Mouse (Mus musculus) embryonic facial prominence, embryonic 10.5 days (tissue): ENCODE data around the gene Tomm40. TPM values are rescaled to one million over a fixed set of nuclear protein-coding genes. Genes with fewer than 3 reads are reported as not detected.

ENCODE experiments used
- DNase-seq: peaks from one replicate; pipeline ENCODE4 v3.0.0-alpha.2; 2017; ENCODE audit warnings: low spot score
- H3K27ac ChIP-seq: fragments of 300-500 bp; sonication (generic); replicated peaks from 2 replicates; pipeline ENCODE4 v1.5.1; 2016; ENCODE audit warnings: mild to moderate bottlenecking
- H3K27me3 ChIP-seq: fragments of 300-500 bp; sonication (generic); replicated peaks from 2 replicates; pipeline ENCODE4 v1.6.1; 2016; ENCODE audit warnings: low read depth, mild to moderate bottlenecking; ENCODE audit not compliant: poor library complexity, severe bottlenecking
- H3K36me3 ChIP-seq: fragments of 300-500 bp; sonication (generic); replicated peaks from 2 replicates; pipeline ENCODE4 v1.6.1; 2016; ENCODE audit warnings: mild to moderate bottlenecking, moderate library complexity
- H3K4me1 ChIP-seq: fragments of 300-500 bp; sonication (generic); 2 replicates; pipeline ENCODE4 v1.6.1; 2016
- H3K4me3 ChIP-seq: fragments of 300-500 bp; sonication (generic); 2 replicates; pipeline ENCODE4 v1.5.1; 2016; ENCODE audit warnings: mild to moderate bottlenecking, moderate library complexity
- H3K9me3 ChIP-seq: fragments of 300-500 bp; sonication (generic); 2 replicates; pipeline ENCODE4 v1.6.1; 2016; ENCODE audit warnings: mild to moderate bottlenecking
- WGBS: fragments of 180-500 bp; shearing (Covaris S2); methylation state at CpG from one replicate; pipeline ENCODE4 v1.1.7; 2016; 5-methylcytosine and 5-hydroxymethylcytosine counted together
- polyA plus RNA-seq: library from polyadenylated mRNA; unstranded; fragments of >200 nt; fragmentation: Nextera tagmentation; extraction: Ambion mirVana; gene quantifications from 2 replicates; pipeline ENCODE4 v1.2.1, GENCODE M21; 2016

The Tomm40 gene
- polyA plus RNA-seq, 1 experiment from 2014 or later = 216 TPM

DNA sequence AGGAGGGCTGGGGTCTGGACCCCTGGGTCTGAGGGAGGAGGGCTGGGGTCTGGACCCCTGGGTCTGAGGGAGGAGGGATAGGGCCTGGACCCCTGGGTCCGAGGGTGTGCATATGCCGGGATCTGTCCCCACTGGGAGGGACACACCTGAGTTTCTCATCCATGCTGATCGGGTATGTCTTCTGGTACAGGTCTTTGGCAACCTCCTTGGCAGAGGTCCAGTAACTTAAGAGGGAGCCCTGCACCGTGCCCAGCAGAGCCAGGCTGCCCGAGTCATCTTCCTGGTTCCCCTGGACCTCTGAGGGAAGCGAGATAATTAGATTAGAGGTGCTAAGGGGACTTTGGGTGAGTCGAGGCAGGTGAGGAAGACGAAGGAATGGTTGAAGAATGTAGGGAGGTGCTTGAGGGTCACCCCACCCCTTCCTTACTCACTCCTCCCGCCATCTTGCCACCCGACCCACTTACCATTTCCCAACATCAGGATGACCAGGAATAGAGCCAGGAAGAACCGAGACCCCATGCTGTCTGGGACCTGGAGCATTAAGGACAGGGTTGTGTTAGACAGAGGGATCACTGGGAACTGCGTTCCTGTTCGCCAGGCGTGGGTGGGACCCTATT is 42.0 kb downstream of the Tomm40 start:
- 67% methylated on average over 14 of the region's 14 CpGs for WGBS
- H3K27me3 ChIP-seq = no peaks in the 10 kb centered on the region
- no peak for DNase-seq
- peaks cover 9% of the 10 kb centered on the region for H3K4me1 ChIP-seq
- no peak overlapping the region for H3K27ac ChIP-seq
- no peak overlapping the region for H3K4me3 ChIP-seq
- H3K9me3 ChIP-seq = no peaks in the 10 kb centered on the region
- H3K36me3 ChIP-seq = no peaks in the 10 kb centered on the region

DNA sequence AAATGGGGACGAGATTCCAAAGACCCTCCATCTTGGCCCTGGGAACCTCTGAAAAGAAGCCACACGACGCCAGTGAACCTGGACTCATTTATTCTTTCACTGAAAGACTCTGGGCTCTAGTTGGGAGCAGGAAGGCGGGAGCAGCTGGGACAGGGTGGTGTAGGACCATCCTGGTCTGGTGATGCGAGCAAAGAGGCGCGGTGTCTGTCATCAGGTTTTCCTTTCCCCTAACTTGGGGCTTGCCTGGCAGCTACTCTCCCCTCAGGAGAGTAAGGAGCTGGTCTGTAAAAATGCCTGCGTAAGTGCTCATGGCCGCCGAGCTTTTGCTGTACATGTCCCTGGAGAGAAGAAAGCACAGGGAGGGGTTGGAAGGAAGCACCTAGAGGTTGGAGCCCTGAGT is 43.7 kb downstream of the Tomm40 start:
- no peak for DNase-seq
- H3K27me3 ChIP-seq = no peaks in the 10 kb centered on the region

DNA sequence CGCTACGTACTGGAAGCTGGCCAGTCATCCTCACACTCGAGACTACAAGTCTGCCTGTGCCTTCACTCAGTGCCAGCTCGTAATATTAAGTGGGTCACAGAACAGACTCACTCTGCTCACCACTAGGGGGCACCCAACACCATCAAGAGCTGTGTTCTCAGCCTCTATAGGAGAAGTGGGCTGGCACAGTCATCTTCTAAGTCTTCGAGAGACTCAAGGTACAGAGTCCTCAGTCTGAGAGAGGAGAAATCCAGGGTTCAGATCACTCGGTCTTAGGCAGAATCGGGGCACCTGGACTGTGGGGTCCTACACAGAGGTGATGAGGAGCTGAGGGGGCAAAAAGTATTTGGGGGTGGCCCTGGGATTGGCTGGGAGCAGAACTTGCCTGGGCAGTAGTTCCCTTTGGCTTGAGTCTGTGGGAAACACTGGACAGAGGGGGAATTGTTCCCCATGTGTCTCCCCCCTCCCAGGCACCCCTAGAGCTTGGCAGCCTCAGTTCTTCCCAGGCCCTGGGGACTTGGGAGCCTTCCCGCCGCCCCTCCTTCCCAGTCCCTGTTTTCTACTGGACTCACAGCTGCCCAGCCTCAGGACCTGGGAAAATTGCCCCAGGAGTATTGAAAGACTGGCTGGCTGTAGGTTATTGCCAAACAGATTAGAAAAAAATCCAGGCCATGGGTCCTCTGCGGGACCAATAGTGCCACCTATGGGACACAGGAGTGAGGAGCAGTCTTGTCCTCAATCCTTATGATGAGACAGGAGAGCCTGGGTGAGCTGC is 46.1 kb downstream of the Tomm40 start:
- H3K4me1 ChIP-seq = peaks cover 18% of the 10 kb centered on the region
- peak; percentile 90 for DNase-seq
- no peaks in the 10 kb centered on the region for H3K9me3 ChIP-seq
- H3K4me3 ChIP-seq = peak overlapping the region; percentile 40
- peak overlapping the region; percentile 76 for H3K27ac ChIP-seq
- H3K36me3 ChIP-seq = no peaks in the 10 kb centered on the region
- WGBS = 10% methylated on average over 10 of the region's 10 CpGs
- H3K27me3 ChIP-seq = no peaks in the 10 kb centered on the region

More for the DNA sequence above, 43.7 kb downstream of the Tomm40 start:
- H3K4me3 ChIP-seq = no peak overlapping the region
- 70% methylated on average over 10 of the region's 10 CpGs for WGBS
- H3K4me1 ChIP-seq = peaks cover 9% of the 10 kb centered on the region
- no peak overlapping the region for H3K27ac ChIP-seq
- no peaks in the 10 kb centered on the region for H3K36me3 ChIP-seq
- H3K9me3 ChIP-seq = no peaks in the 10 kb centered on the region

DNA sequence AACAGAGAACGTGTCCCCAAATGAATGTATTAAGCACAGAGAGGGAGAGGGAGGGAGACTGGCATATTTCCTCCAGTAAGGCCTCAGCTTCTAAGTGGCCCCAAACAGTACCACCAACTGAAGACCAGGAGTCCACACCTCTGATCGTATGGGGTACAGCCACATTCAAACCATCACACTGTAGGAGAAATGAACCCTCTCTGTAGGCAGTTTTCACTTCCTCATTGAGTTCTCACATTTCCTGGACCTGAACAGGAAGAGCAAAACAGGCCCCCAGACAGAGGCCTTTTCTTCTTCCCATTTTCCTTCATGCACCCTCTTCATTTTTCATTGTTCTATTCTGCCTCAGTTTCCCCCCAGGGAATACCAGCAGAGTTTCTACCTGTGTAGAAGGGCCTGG is 47.8 kb downstream of the Tomm40 start:
- no peak for DNase-seq
- no peak overlapping the region for H3K4me3 ChIP-seq
- H3K4me1 ChIP-seq = peaks cover 27% of the 10 kb centered on the region
- H3K27ac ChIP-seq = no peak overlapping the region
- 80% methylated on average over 2 of the region's 2 CpGs for WGBS
- H3K9me3 ChIP-seq = no peaks in the 10 kb centered on the region
- H3K27me3 ChIP-seq = no peaks in the 10 kb centered on the region
- H3K36me3 ChIP-seq = peaks cover 6% of the 10 kb centered on the region

DNA sequence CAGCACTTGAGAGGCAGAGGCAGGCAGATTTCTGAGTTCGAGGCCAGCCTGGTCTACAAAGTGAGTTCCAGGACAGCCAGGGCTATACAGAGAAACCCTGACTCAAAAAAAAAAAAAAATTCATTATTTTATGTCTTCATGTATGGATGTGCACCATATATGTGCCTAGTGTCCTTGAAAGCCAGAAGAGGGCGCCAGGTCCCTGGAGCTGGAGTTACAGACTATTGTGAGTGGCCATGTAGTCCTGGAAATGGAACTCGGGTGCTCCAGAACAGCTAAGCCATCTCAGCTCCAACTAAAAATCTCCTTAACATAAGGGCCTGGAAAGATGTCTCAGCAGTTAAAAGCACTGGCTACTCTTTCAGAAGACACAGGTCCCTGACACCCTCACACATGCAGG is 48.5 kb downstream of the Tomm40 start:
- Histone ChIP-seq H3K4me3 (no peak overlapping the region), H3K27ac (no peak overlapping the region), H3K36me3 (peaks cover 13% of the 10 kb centered on the region), H3K4me1 (peaks cover 27% of the 10 kb centered on the region), H3K27me3 (no peaks in the 10 kb centered on the region), H3K9me3 (no peaks in the 10 kb centered on the region)
- WGBS = 70% methylated on average over 3 of the region's 3 CpGs
- no peak for DNase-seq

DNA sequence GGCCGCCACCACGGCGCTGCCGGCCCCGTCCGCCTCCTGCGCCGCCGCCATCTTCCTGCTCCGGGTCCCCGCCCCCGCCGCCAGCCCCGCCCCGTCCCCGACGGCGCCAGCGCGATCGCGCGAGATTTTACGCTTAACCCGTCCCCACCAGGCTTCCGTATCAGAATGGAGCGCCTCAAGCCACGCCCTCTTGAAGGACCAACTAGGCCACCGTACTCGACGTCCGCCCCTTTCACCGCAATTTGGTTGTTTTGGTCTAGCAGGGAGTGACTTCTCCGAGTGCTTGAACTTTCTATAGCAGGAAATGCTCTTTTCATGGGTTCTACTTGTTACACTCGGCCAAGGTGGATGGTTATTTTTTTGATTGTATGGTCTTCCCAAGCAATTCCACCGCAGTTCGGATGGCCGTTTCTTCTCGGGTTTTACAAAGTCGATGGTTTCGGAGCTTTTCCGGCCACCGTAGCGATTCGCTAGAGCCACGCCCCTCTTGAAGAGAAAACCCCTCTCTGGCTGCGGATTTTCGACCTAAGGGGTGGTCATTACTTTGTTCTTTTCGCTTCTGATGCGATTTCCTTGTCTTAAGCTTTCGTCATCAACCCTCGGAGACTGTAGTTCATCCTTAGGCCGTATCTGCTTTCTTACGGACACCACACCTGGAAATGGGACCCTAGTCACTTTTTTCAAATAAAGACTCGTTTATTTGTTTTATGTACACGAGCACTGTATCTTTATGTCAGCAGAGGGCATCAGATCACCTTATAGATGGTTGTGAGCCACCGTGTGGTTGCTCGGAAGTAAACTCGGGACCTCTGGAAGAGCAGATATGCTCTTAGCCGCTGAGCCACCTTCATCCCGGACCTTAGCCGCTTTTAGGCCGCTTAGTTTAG is 50.0 kb downstream of the Tomm40 start, which contains the start of gene Clptm1:
Gene Clptm1, minus strand, starts transcription at position 79 of the 887 bp plus-strand sequence.
- DNase-seq = peak; percentile 99
- H3K9me3 ChIP-seq = no peaks in the 10 kb centered on the region
- peak within 1 kb of the TSS; percentile 92 for H3K27ac ChIP-seq
- H3K4me3 ChIP-seq = peak within 1 kb of the TSS; percentile 93
- H3K4me1 ChIP-seq = peaks cover 27% of the 10 kb centered on the region
- no peaks in the 10 kb centered on the region for H3K27me3 ChIP-seq
- under 1% methylated on average over 63 of the region's 63 CpGs for WGBS
- peaks cover 29% of the 10 kb centered on the region for H3K36me3 ChIP-seq

DNA sequence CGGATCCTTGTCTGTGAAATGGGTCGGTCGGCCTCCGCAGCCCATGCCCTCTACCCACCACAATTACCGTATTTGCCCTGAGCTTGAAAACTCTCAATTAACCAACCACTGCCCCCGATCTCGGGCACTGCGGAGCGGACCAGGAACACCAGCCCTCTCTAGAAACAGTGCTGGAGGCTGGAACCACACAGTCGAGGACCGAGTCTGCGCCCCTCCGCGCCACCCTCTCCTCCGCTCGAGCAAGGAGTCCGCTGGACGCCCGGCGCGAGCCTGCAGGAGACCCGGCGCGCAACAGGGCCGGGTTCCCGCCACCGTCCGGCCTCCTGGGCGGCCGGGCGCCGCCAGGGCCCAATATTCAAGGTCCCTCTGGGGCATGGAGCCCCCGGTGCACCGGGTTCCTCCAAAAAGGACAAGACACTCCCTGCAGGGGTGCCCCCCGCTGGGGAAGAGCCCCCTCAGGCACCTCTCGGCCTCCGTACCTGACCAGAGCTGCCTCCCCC is 50.7 kb downstream of the Tomm40 start:
- H3K36me3 ChIP-seq = peaks cover 36% of the 10 kb centered on the region

DNA sequence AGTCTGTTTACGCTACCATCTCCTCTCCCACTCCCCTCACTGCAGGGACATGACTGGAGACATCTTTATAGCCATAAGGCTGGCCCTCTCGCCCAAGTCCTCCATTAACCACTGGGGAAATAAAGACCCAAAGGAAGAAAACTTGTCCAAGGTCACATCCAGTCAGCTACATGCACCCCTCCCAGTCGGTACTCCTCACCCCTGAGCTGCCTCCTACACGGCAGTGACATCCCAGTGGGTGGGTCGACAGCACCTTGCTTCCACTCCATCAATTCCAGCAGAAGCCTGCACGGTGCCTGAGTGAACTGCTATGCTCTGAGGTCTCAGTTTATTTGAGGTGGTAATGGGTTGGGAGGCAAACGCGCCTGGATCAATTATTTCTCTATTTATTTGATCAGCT is 51.3 kb downstream of the Tomm40 start:
- Histone ChIP-seq H3K27ac (peak overlapping the region; percentile 92), H3K9me3 (no peaks in the 10 kb centered on the region), H3K4me3 (peak overlapping the region; percentile 93), H3K27me3 (no peaks in the 10 kb centered on the region), H3K4me1 (peaks cover 18% of the 10 kb centered on the region), H3K36me3 (peaks cover 41% of the 10 kb centered on the region)
- DNase-seq = no peak
- 17% methylated on average over 8 of the region's 8 CpGs for WGBS

More for the DNA sequence above, 50.7 kb downstream of the Tomm40 start:
- Histone ChIP-seq H3K4me3 (peak overlapping the region; percentile 93), H3K27me3 (no peaks in the 10 kb centered on the region), H3K9me3 (no peaks in the 10 kb centered on the region), H3K27ac (peak overlapping the region; percentile 92), H3K4me1 (peaks cover 24% of the 10 kb centered on the region)
- under 1% methylated on average over 37 of the region's 37 CpGs for WGBS
- DNase-seq = no peak

DNA sequence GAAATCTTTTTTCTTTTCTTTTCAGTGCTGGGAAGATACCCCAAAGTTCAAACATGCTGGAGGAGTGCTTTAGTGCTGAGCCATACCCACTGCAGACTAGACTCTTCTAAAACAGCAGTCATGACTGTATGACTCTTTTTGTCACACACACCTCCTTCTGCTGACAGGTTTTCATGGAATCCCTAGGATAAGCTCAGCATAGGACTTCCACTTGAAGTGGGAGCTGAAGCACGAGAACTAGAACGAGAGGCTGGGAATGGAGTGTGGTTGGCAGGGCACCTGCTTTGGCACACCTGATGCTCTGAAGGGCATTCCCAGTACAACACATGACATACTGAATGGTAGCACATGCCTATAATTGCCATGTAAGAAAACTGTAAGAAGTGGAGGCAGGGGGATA is 62.6 kb downstream of the Tomm40 start:
- Histone ChIP-seq H3K27me3 (no peaks in the 10 kb centered on the region), H3K36me3 (peaks cover 99% of the 10 kb centered on the region), H3K27ac (no peak overlapping the region), H3K4me1 (no peaks in the 10 kb centered on the region), H3K9me3 (no peaks in the 10 kb centered on the region), H3K4me3 (no peak overlapping the region)
- WGBS = 98% methylated on average over 2 of the region's 2 CpGs
- no peak for DNase-seq

Other genes with a start within 250 kb of the Tomm40 start
- 1.9 TPM in 2 replicates for gene Bloc1s3, start 207.1 kb downstream of the Tomm40 start, polyA plus RNA-seq
- gene Trappc6a, start 207.0 kb downstream of the Tomm40 start, polyA plus RNA-seq = 72.6 and 73.9 TPM in 2 replicates
- gene Nkpd1, start 197.6 kb downstream of the Tomm40 start, polyA plus RNA-seq = 0.17 and 0.19 TPM in 2 replicates
- gene Ppp1r37, start 152.4 kb downstream of the Tomm40 start, polyA plus RNA-seq = 20.7 and 22.9 TPM in 2 replicates
- 0.41 and 0.44 TPM in 2 replicates for gene Zfp296, start 138.2 kb downstream of the Tomm40 start, polyA plus RNA-seq
- 187 and 191 TPM in 2 replicates for gene Gemin7, start 137.8 kb downstream of the Tomm40 start, polyA plus RNA-seq
- gene Clasrp, start 111.0 kb downstream of the Tomm40 start, polyA plus RNA-seq = 58.0 and 58.9 TPM in 2 replicates
- 3.5 and 4.2 TPM in 2 replicates for gene Relb, start 86.0 kb downstream of the Tomm40 start, polyA plus RNA-seq
- 82.7 and 86.4 TPM in 2 replicates for gene Clptm1, start 50.4 kb downstream of the Tomm40 start, polyA plus RNA-seq
- gene Apoc2, start 37.5 kb downstream of the Tomm40 start, polyA plus RNA-seq = 0.29 and 0.47 TPM in 2 replicates
- not detected in 2 replicates for gene Gm44805, start 34.0 kb downstream of the Tomm40 start, polyA plus RNA-seq
- gene Apoc4, start 34.0 kb downstream of the Tomm40 start, polyA plus RNA-seq = 0.09 TPM in 1 of 2 replicates, not detected in the other
- 3.6 and 4.7 TPM in 2 replicates for gene Apoc1, start 22.8 kb downstream of the Tomm40 start, polyA plus RNA-seq
- gene Apoe, start 16.2 kb downstream of the Tomm40 start, polyA plus RNA-seq = 135 and 168 TPM in 2 replicates
- gene Nectin2, start 35.0 kb upstream of the Tomm40 start, polyA plus RNA-seq = 110 TPM in 2 replicates
- 68.3 and 79.4 TPM in 2 replicates for gene Bcam, start 55.6 kb upstream of the Tomm40 start, polyA plus RNA-seq
- gene Cblc, start 81.4 kb upstream of the Tomm40 start, polyA plus RNA-seq = 1.9 and 2.9 TPM in 2 replicates
- gene Bcl3, start 107.3 kb upstream of the Tomm40 start, polyA plus RNA-seq = 1.7 TPM in 2 replicates
- not detected in 2 replicates for gene Gm19345, start 136.6 kb upstream of the Tomm40 start, polyA plus RNA-seq
- gene Ceacam16, start 145.9 kb upstream of the Tomm40 start, polyA plus RNA-seq = not detected in 2 replicates
- not detected in 2 replicates for gene Ceacam19, start 172.5 kb upstream of the Tomm40 start, polyA plus RNA-seq
- 8.2 and 8.8 TPM in 2 replicates for gene Pvr, start 205.7 kb upstream of the Tomm40 start, polyA plus RNA-seq
- 0.21 TPM in 1 of 2 replicates, not detected in the other for gene Igsf23, start 235.3 kb upstream of the Tomm40 start, polyA plus RNA-seq
- not detected in 2 replicates for gene Ceacam20, start 250.0 kb upstream of the Tomm40 start, polyA plus RNA-seq